Mouse (Mus musculus) liver, embryonic 16.5 days (tissue): ENCODE data around the gene Tex10. TPM values are rescaled to one million over a fixed set of nuclear protein-coding genes. Genes with fewer than 3 reads are reported as not detected.
A peak's percentile ranks its signal among the peaks of the same experiment; 100 is the strongest.

Experiments
- ATAC-seq: fragments of 200-750 bp; cut with Nextera tagmentation; 2 replicates; pipeline ENCODE4 v1.8.0; 2017; ENCODE audit warnings: low read depth, mild to moderate bottlenecking, moderate number of reproducible peaks, moderate library complexity
- H3K27ac ChIP-seq: fragments of 300-500 bp; sonication (generic); 2 replicates; pipeline ENCODE4 v1.5.1; 2014; ENCODE audit warnings: mild to moderate bottlenecking, low read length
- H3K27me3 ChIP-seq: fragments of 300-500 bp; sonication (generic); 2 replicates; pipeline ENCODE4 v1.6.1; 2014; ENCODE audit warnings: low read depth, low read length, mixed read lengths; ENCODE audit not compliant: control insufficient read depth, insufficient read depth
- H3K36me3 ChIP-seq: fragments of 300-500 bp; sonication (generic); 2 replicates; pipeline ENCODE4 v1.6.1; 2014; ENCODE audit warnings: mild to moderate bottlenecking; ENCODE audit not compliant: control insufficient read depth, insufficient read depth
- H3K4me1 ChIP-seq: fragments of 300-500 bp; sonication (generic); 2 replicates; pipeline ENCODE4 v1.6.1; 2014; ENCODE audit warnings: low read depth, low read length, mixed read lengths; ENCODE audit not compliant: control insufficient read depth
- H3K4me2 ChIP-seq: fragments of 300-500 bp; sonication (generic); 2 replicates; pipeline ENCODE4 v1.6.1; 2014; ENCODE audit warnings: low read depth, low read length, mixed read lengths
- H3K4me3 ChIP-seq: fragments of 300-500 bp; sonication (generic); 2 replicates; pipeline ENCODE4 v1.5.1; 2014; ENCODE audit warnings: low read depth, mild to moderate bottlenecking, low read length
- H3K9ac ChIP-seq: fragments of 300-500 bp; sonication (generic); 2 replicates; pipeline ENCODE4 v1.6.1; 2014; ENCODE audit warnings: low read depth, low read length
- H3K9me3 ChIP-seq: fragments of 300-500 bp; sonication (generic); replicated peaks from 2 replicates; pipeline ENCODE4 v1.6.1; 2016; ENCODE audit warnings: low read length; ENCODE audit not compliant: control insufficient read depth
- WGBS: fragments of 180-500 bp; shearing (Covaris S2); extraction: QIAGEN DNeasy Blood & Tissue Kit; methylation state at CpG from one replicate; pipeline ENCODE4 v1.1.7; 2014; ENCODE audit not compliant: insufficient replicate concordance; 5-methylcytosine and 5-hydroxymethylcytosine counted together
- polyA plus RNA-seq: library from polyadenylated mRNA; unstranded; fragments of >200 nt; fragmentation: Nextera tagmentation; extraction: Ambion mirVana; gene quantifications from 2 replicates; pipeline ENCODE4 v1.2.1, GENCODE M21; 2015

The Tex10 gene
- polyA plus RNA-seq, 1 experiment from 2014 or later = 12.7 TPM

- H3K9me3 ChIP-seq = no peaks in the 10 kb centered on the region
- no peak overlapping the region for H3K4me3 ChIP-seq
- no peak overlapping the region for H3K27ac ChIP-seq
- no peaks in the 10 kb centered on the region for H3K4me1 ChIP-seq
- 78% methylated on average over 1 of the region's 1 CpGs for WGBS
- H3K36me3 ChIP-seq = peaks cover 5% of the 10 kb centered on the region
- no peak overlapping the region for H3K9ac ChIP-seq
- no peak for ATAC-seq
- H3K27me3 ChIP-seq = no peaks in the 10 kb centered on the region
- no peak overlapping the region for H3K4me2 ChIP-seq
These were observed 12.2 kb downstream of the Tex10 start for GRCm38 (mm10) chr4:48461060-48461459.

- no peaks in the 10 kb centered on the region for H3K9me3 ChIP-seq
- H3K4me3 ChIP-seq = no peak overlapping the region
- no peak overlapping the region for H3K27ac ChIP-seq
- H3K4me2 ChIP-seq = no peak overlapping the region
- no peak for ATAC-seq
- no peaks in the 10 kb centered on the region for H3K27me3 ChIP-seq
- no peak overlapping the region for H3K9ac ChIP-seq
- H3K36me3 ChIP-seq = peaks cover 5% of the 10 kb centered on the region
- WGBS = 89% methylated on average over 6 of the region's 6 CpGs
- no peaks in the 10 kb centered on the region for H3K4me1 ChIP-seq
These were observed 14.8 kb downstream of the Tex10 start for GRCm38 (mm10) chr4:48458436-48458835.

- Histone ChIP-seq H3K9me3 (no peaks in the 10 kb centered on the region), H3K9ac (no peak overlapping the region), H3K4me2 (no peak overlapping the region), H3K27me3 (no peaks in the 10 kb centered on the region), H3K4me3 (no peak overlapping the region), H3K4me1 (no peaks in the 10 kb centered on the region), H3K36me3 (peaks cover 6% of the 10 kb centered on the region), H3K27ac (no peak overlapping the region)
- WGBS = 88% methylated on average over 2 of the region's 2 CpGs
- no peak for ATAC-seq
These were observed 19.0 kb downstream of the Tex10 start for GRCm38 (mm10) chr4:48454106-48454773.

- peak; percentile 60; the same call in 1 of the 2 replicates for ATAC-seq
- no peak overlapping the region for H3K9ac ChIP-seq
- H3K4me3 ChIP-seq = no peak overlapping the region
- WGBS = 64% methylated on average over 2 of the region's 2 CpGs
- H3K4me1 ChIP-seq = no peaks in the 10 kb centered on the region; the same call in 1 of the 2 replicates
- H3K4me2 ChIP-seq = no peak overlapping the region
- no peaks in the 10 kb centered on the region for H3K27me3 ChIP-seq
- H3K27ac ChIP-seq = no peak overlapping the region
- peaks cover 9% of the 10 kb centered on the region; the same call in 1 of the 2 replicates for H3K36me3 ChIP-seq
- H3K9me3 ChIP-seq = no peaks in the 10 kb centered on the region
These were observed 45.2 kb downstream of the Tex10 start for GRCm38 (mm10) chr4:48428054-48428453.

- peaks cover 7% of the 10 kb centered on the region; the same call in 1 of the 2 replicates for H3K36me3 ChIP-seq
- no peak for ATAC-seq
- 73% methylated on average over 3 of the region's 3 CpGs for WGBS
These were observed 45.8 kb downstream of the Tex10 start for GRCm38 (mm10) chr4:48427413-48427812.

GRCm38 (mm10) chr4:48423738-48424137, 49.5 kb downstream of the Tex10 start:
- ATAC-seq = no peak
- no peak overlapping the region for H3K4me2 ChIP-seq
- H3K9ac ChIP-seq = no peak overlapping the region
- no peak overlapping the region for H3K27ac ChIP-seq
- H3K4me1 ChIP-seq = no peaks in the 10 kb centered on the region; the same call in 1 of the 2 replicates
- no peaks in the 10 kb centered on the region for H3K36me3 ChIP-seq
- H3K9me3 ChIP-seq = no peaks in the 10 kb centered on the region
- 50% methylated on average over 2 of the region's 2 CpGs for WGBS
- H3K4me3 ChIP-seq = no peak overlapping the region
- no peaks in the 10 kb centered on the region for H3K27me3 ChIP-seq

More at GRCm38 (mm10) chr4:48427413-48427812, 45.8 kb downstream of the Tex10 start:
- H3K27me3 ChIP-seq = no peaks in the 10 kb centered on the region
- no peaks in the 10 kb centered on the region; the same call in 1 of the 2 replicates for H3K4me1 ChIP-seq
- H3K27ac ChIP-seq = no peak overlapping the region
- no peak overlapping the region for H3K4me2 ChIP-seq
- no peak overlapping the region for H3K9ac ChIP-seq
- H3K9me3 ChIP-seq = no peaks in the 10 kb centered on the region
- H3K4me3 ChIP-seq = no peak overlapping the region

GRCm38 (mm10) chr4:48422633-48423032, 50.6 kb downstream of the Tex10 start:
- Histone ChIP-seq H3K4me3 (no peak overlapping the region), H3K4me1 (no peaks in the 10 kb centered on the region), H3K9me3 (no peaks in the 10 kb centered on the region), H3K27me3 (no peaks in the 10 kb centered on the region), H3K36me3 (no peaks in the 10 kb centered on the region), H3K4me2 (no peak overlapping the region), H3K9ac (no peak overlapping the region), H3K27ac (no peak overlapping the region)
- 90% methylated on average over 1 of the region's 1 CpGs for WGBS
- no peak for ATAC-seq

GRCm38 (mm10) chr4:48418831-48419468, 54.3 kb downstream of the Tex10 start:
- Histone ChIP-seq H3K4me3 (no peak overlapping the region), H3K27me3 (no peaks in the 10 kb centered on the region), H3K9me3 (no peaks in the 10 kb centered on the region), H3K27ac (0 out of 2 replicates have a peak overlapping the region, but pooled peaks have one; percentile 14), H3K36me3 (no peaks in the 10 kb centered on the region), H3K4me1 (no peaks in the 10 kb centered on the region), H3K9ac (no peak overlapping the region), H3K4me2 (no peak overlapping the region)
- ATAC-seq = 0 out of 2 replicates have a peak, but pooled peaks have one; percentile 16
- 67% methylated on average over 8 of the region's 8 CpGs for WGBS

GRCm38 (mm10) chr4:48415838-48416335, 57.4 kb downstream of the Tex10 start:
- Histone ChIP-seq H3K27ac (no peak overlapping the region), H3K9me3 (no peaks in the 10 kb centered on the region), H3K27me3 (no peaks in the 10 kb centered on the region), H3K4me1 (no peaks in the 10 kb centered on the region; the same call in 1 of the 2 replicates), H3K4me3 (no peak overlapping the region), H3K36me3 (no peaks in the 10 kb centered on the region), H3K4me2 (no peak overlapping the region), H3K9ac (no peak overlapping the region)
- WGBS = 73% methylated on average over 10 of the region's 10 CpGs
- no peak for ATAC-seq
